Mouse (Mus musculus) embryonic facial prominence, embryonic 13.5 days (tissue): Measurements from ENCODE around the gene Pigz. TPM values are rescaled to one million over a fixed set of nuclear protein-coding genes. Genes with fewer than 3 reads are reported as not detected.
A peak's percentile ranks its signal among the peaks of the same experiment; 100 is the strongest.

Experiments
- ATAC-seq: fragments of 200-750 bp; cut with Nextera tagmentation; 2 replicates; pipeline ENCODE4 v1.8.0; 2017; ENCODE audit warnings: low read depth; ENCODE audit not compliant: insufficient number of reproducible peaks, insufficient read depth, low FRiP score, low TSS enrichment
- H3K27ac ChIP-seq: fragments of 300-500 bp; sonication (generic); 2 replicates; pipeline ENCODE4 v1.5.1; 2015; ENCODE audit warnings: moderate library complexity, mild to moderate bottlenecking, inconsistent platforms
- H3K27me3 ChIP-seq: fragments of 300-500 bp; sonication (generic); 2 replicates; pipeline ENCODE4 v1.6.1; 2015; ENCODE audit warnings: mild to moderate bottlenecking, inconsistent platforms
- H3K36me3 ChIP-seq: fragments of 300-500 bp; sonication (generic); 2 replicates; pipeline ENCODE4 v1.6.1; 2015; ENCODE audit warnings: mild to moderate bottlenecking, inconsistent platforms
- H3K4me1 ChIP-seq: fragments of 300-500 bp; sonication (generic); 2 replicates; pipeline ENCODE4 v1.6.1; 2015; ENCODE audit warnings: inconsistent platforms
- H3K4me2 ChIP-seq: fragments of 300-500 bp; sonication (generic); 2 replicates; pipeline ENCODE4 v1.6.1; 2015; ENCODE audit warnings: moderate library complexity, mild to moderate bottlenecking, inconsistent platforms
- H3K4me3 ChIP-seq: fragments of 300-500 bp; sonication (generic); 2 replicates; pipeline ENCODE4 v1.5.1; 2015; ENCODE audit warnings: mild to moderate bottlenecking, inconsistent platforms
- H3K9ac ChIP-seq: fragments of 300-500 bp; sonication (generic); 2 replicates; pipeline ENCODE4 v1.6.1; 2015; ENCODE audit warnings: mild to moderate bottlenecking, inconsistent platforms
- H3K9me3 ChIP-seq: fragments of 300-500 bp; sonication (generic); 2 replicates; pipeline ENCODE4 v1.6.1; 2016; ENCODE audit warnings: inconsistent platforms
- WGBS: fragments of 180-500 bp; shearing (Covaris S2); methylation state at CpG from one replicate; pipeline ENCODE4 v1.1.7; 2015; ENCODE audit warnings: mixed read lengths; 5-methylcytosine and 5-hydroxymethylcytosine counted together
- microRNA-seq: library from miRNA; unstranded; fragments of <30 nt; microRNA quantifications from one replicate; pipeline ENCODE4, GENCODE M21; 2016
- polyA plus RNA-seq: library from polyadenylated mRNA; unstranded; fragments of >200 nt; fragmentation: Nextera tagmentation; extraction: Ambion mirVana; gene quantifications from 2 replicates; pipeline ENCODE4 v1.2.1, GENCODE M21; 2015

Gene Pigz
- polyA plus RNA-seq, 1 experiment from 2014 or later, result 0.96 TPM

DNA sequence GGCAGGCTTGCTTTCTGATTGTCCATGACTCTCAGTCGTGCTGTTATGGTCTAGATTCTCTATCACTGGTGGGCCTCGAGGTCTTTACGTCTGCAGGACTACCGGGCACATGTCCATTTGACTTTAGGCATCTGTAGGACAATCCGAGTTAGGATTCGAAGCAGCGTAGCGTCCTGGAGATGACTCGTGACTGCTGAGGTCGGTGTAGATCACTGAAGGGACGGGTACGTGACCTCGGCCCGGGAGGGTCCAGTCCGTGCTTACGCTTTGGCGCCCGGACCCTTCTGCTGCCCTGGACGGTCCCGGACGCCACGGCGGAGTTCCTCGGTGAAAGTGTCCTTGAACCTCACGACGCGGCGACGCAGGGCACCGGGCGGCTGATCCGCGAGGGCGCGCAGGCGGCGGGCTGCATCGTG is 14.3 kb downstream of the Pigz start:
- ATAC-seq, result peak; percentile 46; the same call in 1 of the 2 replicates
- Histone ChIP-seq H3K4me2 (peak overlapping the region; percentile 88), H3K9me3 (no peaks in the 10 kb centered on the region), H3K4me3 (peak overlapping the region; percentile 92), H3K36me3 (peaks cover 39% of the 10 kb centered on the region), H3K27ac (peak overlapping the region; percentile 90), H3K4me1 (peaks cover 33% of the 10 kb centered on the region), H3K27me3 (no peaks in the 10 kb centered on the region), H3K9ac (peak overlapping the region; percentile 95)
- WGBS, result under 1% methylated on average over 38 of the region's 38 CpGs

DNA sequence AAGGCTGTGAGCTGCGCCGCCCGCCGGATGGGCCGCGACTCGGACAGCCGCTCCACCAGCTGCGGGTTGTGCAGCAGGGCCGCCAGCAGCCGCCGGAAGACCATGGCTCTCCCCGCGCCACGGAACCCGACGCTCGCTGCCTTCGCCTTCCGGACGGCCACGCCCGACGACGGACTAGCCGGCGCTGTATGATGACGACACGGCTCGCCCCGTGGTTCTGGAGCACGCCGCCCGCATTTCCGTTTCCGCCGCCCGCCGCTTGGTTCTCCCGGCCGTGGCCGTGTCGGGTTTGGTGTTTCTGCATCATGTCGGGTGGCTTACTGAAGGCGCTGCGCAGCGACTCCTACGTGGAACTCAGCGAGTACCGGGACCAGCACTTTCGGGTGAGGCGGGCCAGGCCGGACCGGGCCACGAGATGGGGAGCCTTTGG is 14.7 kb downstream of the Pigz start, which contains the start of the genes 0610012G03Rik and Ncbp2:
TSS of gene 0610012G03Rik (minus strand) at position 150 of the 430 bp plus-strand sequence.
TSS of gene Ncbp2 (plus strand) at position 169 of the 430 bp plus-strand sequence.
- Histone ChIP-seq H3K4me2 (peak within 1 kb of the TSS; percentile 88), H3K27me3 (no peaks in the 10 kb centered on the region), H3K4me3 (peak within 1 kb of the TSS; percentile 92), H3K9me3 (no peaks in the 10 kb centered on the region), H3K27ac (peak within 1 kb of the TSS; percentile 90), H3K4me1 (peaks cover 33% of the 10 kb centered on the region), H3K36me3 (peaks cover 39% of the 10 kb centered on the region), H3K9ac (peak within 1 kb of the TSS; percentile 95)
- WGBS, result under 1% methylated on average over 52 of the region's 55 CpGs
- ATAC-seq, result peak; percentile 81

DNA sequence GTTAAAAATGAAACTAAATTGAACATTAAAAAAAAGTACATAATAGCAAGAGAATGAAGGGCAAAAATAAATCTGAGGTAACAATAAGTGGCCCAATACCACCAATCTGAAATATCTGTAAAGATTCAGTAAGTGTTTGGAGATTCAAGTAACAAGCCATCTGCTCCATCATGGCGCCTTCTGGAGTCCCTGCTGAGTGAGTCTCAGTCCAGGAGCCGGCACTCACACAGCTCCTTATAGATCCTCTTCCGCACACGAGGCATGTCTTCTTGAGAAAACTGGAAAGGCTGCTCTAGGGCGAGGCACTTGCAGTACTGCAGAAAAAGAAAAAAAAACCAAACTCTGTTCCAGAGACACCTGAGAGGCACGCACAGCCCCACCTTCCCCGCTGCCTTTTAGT is 29.6 kb downstream of the Pigz start:
- no peak for ATAC-seq
- WGBS, result 83% methylated on average over 7 of the region's 7 CpGs
- Histone ChIP-seq H3K4me3 (no peak overlapping the region), H3K27me3 (no peaks in the 10 kb centered on the region), H3K27ac (no peak overlapping the region), H3K9me3 (no peaks in the 10 kb centered on the region), H3K4me1 (no peaks in the 10 kb centered on the region), H3K36me3 (peaks cover 73% of the 10 kb centered on the region), H3K4me2 (no peak overlapping the region), H3K9ac (no peak overlapping the region)

DNA sequence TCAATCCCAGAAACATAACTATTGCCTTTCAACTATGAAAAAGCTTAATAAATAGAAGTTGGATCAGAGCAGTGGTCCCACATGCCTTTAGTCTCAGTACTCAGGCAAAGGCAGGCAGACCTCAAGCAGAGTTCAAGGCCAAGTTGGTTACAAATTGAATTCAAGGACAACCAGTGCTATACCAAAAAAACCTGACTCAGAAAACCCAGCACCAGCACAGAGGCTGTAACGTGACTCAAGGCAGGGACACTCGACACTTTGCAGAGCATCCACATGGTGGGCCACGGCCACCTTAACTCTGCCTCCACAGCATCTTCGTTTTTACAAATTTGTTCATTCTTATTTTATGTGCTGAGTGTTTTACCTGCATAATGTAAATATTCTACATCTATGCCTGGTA is 41.6 kb downstream of the Pigz start:
- no peak for ATAC-seq
- Histone ChIP-seq H3K9ac (no peak overlapping the region), H3K27ac (no peak overlapping the region), H3K4me3 (no peak overlapping the region), H3K4me2 (no peak overlapping the region), H3K9me3 (no peaks in the 10 kb centered on the region), H3K36me3 (peaks cover 69% of the 10 kb centered on the region), H3K27me3 (no peaks in the 10 kb centered on the region), H3K4me1 (no peaks in the 10 kb centered on the region)
- 88% methylated on average over 4 of the region's 4 CpGs for WGBS

DNA sequence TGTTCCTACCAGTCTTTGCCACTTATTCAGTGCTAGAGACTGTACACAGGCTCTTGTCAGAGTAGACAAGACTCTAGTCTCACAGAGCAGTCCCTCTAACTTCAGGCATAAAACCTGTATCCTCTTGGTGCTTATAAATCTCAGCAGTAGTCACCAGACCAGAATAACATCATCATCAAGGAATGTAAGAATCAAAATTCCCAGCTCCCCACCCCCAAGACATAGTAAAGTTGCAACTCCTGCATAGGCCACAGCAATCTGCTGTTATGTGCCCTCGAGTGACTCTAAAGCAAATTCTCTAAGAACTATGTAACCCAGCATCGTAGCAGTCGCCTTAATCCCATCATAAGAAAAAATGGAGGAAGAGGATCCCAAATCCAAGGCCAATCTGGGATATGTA is 45.9 kb downstream of the Pigz start:
- Histone ChIP-seq H3K4me2 (no peak overlapping the region), H3K9me3 (no peaks in the 10 kb centered on the region), H3K9ac (no peak overlapping the region), H3K36me3 (peaks cover 64% of the 10 kb centered on the region), H3K27me3 (no peaks in the 10 kb centered on the region), H3K27ac (no peak overlapping the region), H3K4me1 (no peaks in the 10 kb centered on the region), H3K4me3 (no peak overlapping the region)
- WGBS, result 93% methylated on average over 3 of the region's 3 CpGs
- no peak for ATAC-seq

DNA sequence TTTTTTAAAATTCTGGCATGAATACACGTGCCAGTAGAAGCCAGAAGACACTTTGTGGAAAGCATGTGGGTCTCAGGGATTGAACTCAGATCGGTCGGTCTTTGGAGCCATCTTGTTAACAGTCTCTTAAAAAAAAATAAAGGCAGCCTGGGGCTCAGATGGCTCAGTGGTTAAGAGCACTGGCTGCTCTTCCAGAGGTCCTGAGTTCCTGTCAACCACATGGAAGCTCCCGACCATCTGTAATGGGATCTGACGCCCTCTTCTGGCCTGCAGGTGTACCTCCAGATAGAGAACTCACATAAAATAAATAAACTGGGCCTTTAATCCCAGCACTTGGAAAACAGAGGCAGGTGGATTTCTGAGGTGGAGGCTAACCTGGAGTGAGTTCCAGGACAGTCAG is 47.3 kb downstream of the Pigz start:
- Histone ChIP-seq H3K4me3 (no peak overlapping the region), H3K27ac (no peak overlapping the region), H3K4me2 (no peak overlapping the region), H3K36me3 (peaks cover 64% of the 10 kb centered on the region), H3K9me3 (no peaks in the 10 kb centered on the region), H3K4me1 (no peaks in the 10 kb centered on the region), H3K27me3 (no peaks in the 10 kb centered on the region), H3K9ac (no peak overlapping the region)
- ATAC-seq, result no peak
- WGBS, result 79% methylated on average over 5 of the region's 5 CpGs

DNA sequence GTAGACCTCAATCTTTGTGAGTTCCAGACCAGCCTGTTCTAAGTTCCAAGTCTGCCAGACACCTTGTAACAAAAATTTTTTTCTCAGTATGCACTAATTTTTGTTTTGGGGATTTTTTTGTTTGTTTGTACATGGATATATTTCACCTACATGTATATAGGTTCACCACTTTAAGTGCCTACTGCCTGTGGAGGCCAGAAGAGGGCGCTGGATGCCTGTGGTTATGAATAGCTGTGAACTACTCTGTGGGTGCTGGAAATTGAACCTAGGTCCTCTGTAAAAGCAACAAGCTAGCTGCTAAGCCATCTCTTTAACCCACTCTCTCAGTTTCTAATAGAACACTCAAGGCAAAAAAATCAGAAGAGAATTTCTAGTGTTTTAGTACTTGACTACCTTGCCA is 58.4 kb downstream of the Pigz start:
- H3K4me1 ChIP-seq, result no peaks in the 10 kb centered on the region
- H3K9me3 ChIP-seq, result no peaks in the 10 kb centered on the region
- ATAC-seq, result no peak
- H3K36me3 ChIP-seq, result peaks cover 50% of the 10 kb centered on the region
- no peak overlapping the region for H3K9ac ChIP-seq
- H3K27me3 ChIP-seq, result no peaks in the 10 kb centered on the region
- no peak overlapping the region for H3K27ac ChIP-seq
- H3K4me3 ChIP-seq, result no peak overlapping the region
- WGBS, result 33% methylated on average over 1 of the region's 1 CpGs
- H3K4me2 ChIP-seq, result no peak overlapping the region

DNA sequence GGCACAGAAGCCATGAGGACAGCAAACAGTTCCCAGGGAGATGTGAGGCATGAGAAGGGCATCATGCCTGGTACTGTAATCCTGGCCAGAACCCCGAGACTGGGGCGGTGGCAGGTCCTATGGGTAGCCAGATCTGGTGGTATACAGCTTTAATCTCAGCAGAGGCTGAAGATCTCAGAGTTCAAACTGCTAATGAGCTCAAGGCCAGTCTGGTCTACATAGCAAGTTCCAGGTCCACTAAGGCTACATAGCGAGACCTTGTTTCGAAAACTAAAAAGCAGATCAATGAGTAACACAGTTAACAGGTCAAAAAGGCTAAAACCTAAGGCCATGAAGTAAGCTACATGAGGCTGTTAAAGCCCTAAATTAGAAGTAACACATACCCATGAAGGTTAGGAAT is 59.5 kb downstream of the Pigz start:
- H3K9me3 ChIP-seq, result no peaks in the 10 kb centered on the region
- no peak for ATAC-seq
- no peaks in the 10 kb centered on the region for H3K4me1 ChIP-seq
- H3K27me3 ChIP-seq, result no peaks in the 10 kb centered on the region
- H3K27ac ChIP-seq, result no peak overlapping the region
- H3K9ac ChIP-seq, result no peak overlapping the region
- H3K36me3 ChIP-seq, result peaks cover 44% of the 10 kb centered on the region
- H3K4me2 ChIP-seq, result no peak overlapping the region
- no peak overlapping the region for H3K4me3 ChIP-seq
- 97% methylated on average over 4 of the region's 4 CpGs for WGBS

DNA sequence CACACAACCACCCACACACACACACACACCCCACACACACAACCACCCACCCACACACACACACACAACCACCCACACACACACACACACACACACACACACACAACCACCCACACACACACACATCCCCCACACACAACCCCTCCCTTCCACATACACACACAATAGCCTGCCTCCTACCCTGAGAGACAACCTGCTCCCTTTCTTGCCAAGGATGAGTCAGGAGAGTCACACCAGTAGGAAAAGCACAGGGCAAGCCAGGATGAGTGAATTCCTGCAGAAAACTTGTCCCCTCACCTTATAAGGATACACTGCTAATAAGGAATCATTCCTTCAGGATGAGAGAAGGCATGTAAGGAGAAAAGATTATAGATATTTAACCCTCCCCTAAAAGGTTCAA is 60.3 kb downstream of the Pigz start:
- H3K36me3 ChIP-seq, result peaks cover 41% of the 10 kb centered on the region
- H3K27me3 ChIP-seq, result no peaks in the 10 kb centered on the region
- ATAC-seq, result no peak

More for the DNA sequence above, 60.3 kb downstream of the Pigz start:
- Histone ChIP-seq H3K4me1 (no peaks in the 10 kb centered on the region), H3K9me3 (no peaks in the 10 kb centered on the region), H3K4me3 (no peak overlapping the region), H3K27ac (no peak overlapping the region), H3K4me2 (no peak overlapping the region), H3K9ac (no peak overlapping the region)

Small RNAs within 50 kb of the gene (microRNA-seq; reads per million reads assigned to microRNA genes)
- gene Gm26269, result not detected

Other genes with a start within 250 kb of the Pigz start
- gene Meltf, start 55.0 kb upstream of the Pigz start, polyA plus RNA-seq, result 1.3 and 3.7 TPM in 2 replicates
- 89.1 and 94.0 TPM in 2 replicates for gene 0610012G03Rik, start 14.6 kb downstream of the Pigz start, polyA plus RNA-seq
- gene Ncbp2, start 14.7 kb downstream of the Pigz start, polyA plus RNA-seq, result 143 and 144 TPM in 2 replicates
- gene Senp5, start 69.4 kb downstream of the Pigz start, polyA plus RNA-seq, result 16.4 and 17.1 TPM in 2 replicates
- 32.3 and 33.6 TPM in 2 replicates for gene Pak2, start 145.5 kb downstream of the Pigz start, polyA plus RNA-seq
- 127 and 132 TPM in 2 replicates for gene Pigx, start 165.9 kb downstream of the Pigz start, polyA plus RNA-seq
- 25.9 and 32.5 TPM in 2 replicates for gene Cep19, start 165.9 kb downstream of the Pigz start, polyA plus RNA-seq
- gene Nrros, start 231.7 kb downstream of the Pigz start, polyA plus RNA-seq, result 13.0 and 13.4 TPM in 2 replicates
- not detected in 2 replicates for gene Bex6, start 246.0 kb downstream of the Pigz start, polyA plus RNA-seq